In genomic region chr15:83323071-83323470, GRCm38 (mm10) we compare ENCODE assay signal across 16 mouse cellular contexts. TPM values are rescaled to one million over a fixed set of nuclear protein-coding genes. Genes with fewer than 3 reads are reported as not detected.
DNase-seq lines count a peak whose midpoint lies in the region; ATAC-seq lines count a peak whose summit lies in the region.
"Had no signal": no experiment of that assay in that cellular context is flagged by ENCODE, and none has a peak within 500 bp of the region (broad histone marks: within the 10 kb centered on the region; RNA-seq: fewer than 3 reads in every experiment).

No protein-coding gene starts in this region.

- H3K9ac ChIP-seq in embryonic facial prominence, embryonic 11.5 days (replicated peaks; ENCODE audit: low read length) = no peak overlapping the region
- H3K9ac ChIP-seq: embryonic facial prominence, embryonic 12.5 days; forebrain, embryonic 13.5 days; forebrain, embryonic 15.5 days; forebrain, postnatal 0 days had no signal

- no peak overlapping the region for H3K4me2 ChIP-seq in embryonic facial prominence, embryonic 11.5 days (ENCODE audit: low read depth, low read length)
- H3K4me2 ChIP-seq: embryonic facial prominence, embryonic 12.5 days; forebrain, embryonic 13.5 days; forebrain, embryonic 15.5 days had no signal

- H3K4me3 ChIP-seq in embryonic facial prominence, embryonic 11.5 days (ENCODE audit: low read depth, low read length) = no peak overlapping the region
- H3K4me3 ChIP-seq: embryonic facial prominence, embryonic 12.5 days; forebrain, embryonic 13.5 days; forebrain, embryonic 15.5 days had no signal

- no peak overlapping the region for H3K27ac ChIP-seq in embryonic facial prominence, embryonic 11.5 days (replicated peaks; ENCODE audit: low read depth, low read length)
- H3K27ac ChIP-seq: embryonic facial prominence, embryonic 12.5 days; forebrain, embryonic 13.5 days; forebrain, embryonic 15.5 days had no signal

- H3K36me3 ChIP-seq in embryonic facial prominence, embryonic 11.5 days (replicated peaks; ENCODE audit: control insufficient read depth, insufficient read depth, low read depth, low read length) = peaks cover 3% of the 10 kb centered on the region

- DNase-seq in ZHBTc4 (ENCODE audit: low read depth, low spot score) = peak; percentile 76
- DNase-seq in embryonic facial prominence, embryonic 11.5 days (ENCODE audit: low spot score) = peak; percentile 32
- DNase-seq in right cerebral cortex, postnatal 10 days (ENCODE audit: low spot score in 2 of 2) = no peak
- DNase-seq in lung, postnatal 4 days = no peak
- DNase-seq: adrenal gland, postnatal 25 days; cerebellum, adult 11 months; cerebellum, adult 18-20 months; cerebellum, adult 8-10 months; cerebellum, adult 9-11 months; cerebellum, postnatal 14 days; cerebellum, postnatal 36 days; forebrain, postnatal 0 days had no signal

- H3K27me3 ChIP-seq in embryonic facial prominence, embryonic 11.5 days (ENCODE audit: control insufficient read depth, insufficient read depth, low read length) = no peaks in the 10 kb centered on the region
- H3K27me3 ChIP-seq: embryonic facial prominence, embryonic 12.5 days; forebrain, embryonic 13.5 days; forebrain, embryonic 15.5 days had no signal

- 75% methylated on average over 2 of the region's 2 CpGs for WGBS in embryonic facial prominence, embryonic 11.5 days

- no peaks in the 10 kb centered on the region for H3K4me1 ChIP-seq in embryonic facial prominence, embryonic 11.5 days (ENCODE audit: control insufficient read depth, insufficient read depth, low read length)
- H3K4me1 ChIP-seq: embryonic facial prominence, embryonic 12.5 days; forebrain, embryonic 13.5 days; forebrain, embryonic 15.5 days had no signal

- no peak for ATAC-seq in embryonic facial prominence, embryonic 11.5 days (replicated peaks; ENCODE audit: insufficient number of reproducible peaks, low FRiP score, low TSS enrichment, low read depth)
- ATAC-seq in megakaryocyte progenitor cell, adult 5-6 weeks (replicated peaks; ENCODE audit: poor library complexity) = no peak
- ATAC-seq: forebrain, embryonic 13.5 days; forebrain, embryonic 15.5 days; forebrain, postnatal 0 days had no signal

- no peaks in the 10 kb centered on the region for H3K9me3 ChIP-seq in embryonic facial prominence, embryonic 11.5 days (replicated peaks; ENCODE audit: control insufficient read depth, low read length)
- H3K9me3 ChIP-seq: embryonic facial prominence, embryonic 12.5 days; forebrain, embryonic 13.5 days; forebrain, embryonic 15.5 days had no signal

RNA-seq across cellular contexts. Expression of gene Arfgap3, which starts 27.0 kb away (rescaled TPM):
- 37.0 and 40.8 TPM in 2 replicates for polyA plus RNA-seq in embryonic facial prominence, embryonic 11.5 days (2014; fragmentation: Nextera tagmentation; extraction: Ambion mirVana)
- total RNA-seq in megakaryocyte progenitor cell, adult 5-6 weeks (2015) = 19.9 and 23.7 TPM in 2 replicates
- 21.4 and 25.4 TPM in 2 replicates for total RNA-seq in megakaryocyte progenitor cell, adult 5-6 weeks (2017)

Comparison
In these comparisons a context has a peak if more than half of its experiments do, and no peak if none do; other contexts are left out.
1. DNase-seq: peak in ZHBTc4 (single experiment) and embryonic facial prominence, embryonic 11.5 days (single experiment); none in right cerebral cortex, postnatal 10 days (0 of 2) and lung, postnatal 4 days (0 of 2).